Mouse (Mus musculus) small intestine, adult 10 weeks (tissue): ENCODE measurements around the gene Ccdc92. TPM values are rescaled to one million over a fixed set of nuclear protein-coding genes. Genes with fewer than 3 reads are reported as not detected.

Experiments used
- polyA plus RNA-seq: library from polyadenylated mRNA; stranded (reverse); fragments of 350-450 nt; fragmentation: Illumina TruSeq; extraction: RNeasy Lipid Tissue Mini Kit (QIAGEN cat#74804); gene quantifications from one replicate; pipeline ENCODE4 v1.2.3, GENCODE M21; 2014; ENCODE audit warnings: low replicate concordance

The Ccdc92 gene
- 0.15 TPM for polyA plus RNA-seq

GRCm38 (mm10) chr5:124862013-124862866 is at the start of gene Ccdc92, which contains the start of gene Zfp664:
Gene Ccdc92 (minus strand): TSS chr5:124862424.
Gene Zfp664 (plus strand): TSS chr5:124862691.

Other genes starting within 250 kb of the Ccdc92 start
- gene Atp6v0a2, start 233.8 kb downstream of the Ccdc92 start, polyA plus RNA-seq, result 83.5 TPM
- not detected for gene Dnah10, start 137.3 kb downstream of the Ccdc92 start, polyA plus RNA-seq
- 47.9 TPM for gene Zfp664, start 267 bp upstream of the Ccdc92 start, polyA plus RNA-seq
- 0.26 TPM for gene Rflna, start 140.8 kb upstream of the Ccdc92 start, polyA plus RNA-seq